Mouse (Mus musculus): ENCODE data around the gene Tmem176a.

Gene Tmem176a

GRCm38 (mm10) chr6:48894203-48894602 is 53.5 kb downstream of the Tmem176a start:
- Histone ChIP-seq H3K4me1 (replicated peaks; ENCODE audit: low read depth, low read length) (no peaks in the 10 kb centered on the region), H3K27me3 (ENCODE audit: insufficient read depth, low read length) (no peaks in the 10 kb centered on the region), H3K4me3 (replicated peaks; ENCODE audit: low read length) (no peak overlapping the region), H3K36me3 (ENCODE audit: insufficient read depth, low read length) (no peaks in the 10 kb centered on the region), H3K9me3 (ENCODE audit: low read length) (peaks cover 79% of the 10 kb centered on the region)
- TF ChIP-seq NANOG (IDR thresholded peaks at IDR 0.05; ENCODE audit: borderline replicate concordance, low read length) (no peak), CTCF (conservative IDR thresholded peaks at IDR 0.05; ENCODE audit: low read length) (no peak), POU5F1 (IDR thresholded peaks at IDR 0.05; ENCODE audit: borderline replicate concordance, low read length) (no peak)

- Histone ChIP-seq H3K4me3 (replicated peaks; ENCODE audit: low read length) (no peak overlapping the region), H3K27me3 (ENCODE audit: insufficient read depth, low read length) (no peaks in the 10 kb centered on the region), H3K36me3 (ENCODE audit: insufficient read depth, low read length) (no peaks in the 10 kb centered on the region), H3K4me1 (replicated peaks; ENCODE audit: low read depth, low read length) (no peaks in the 10 kb centered on the region), H3K9me3 (ENCODE audit: low read length) (peaks cover 79% of the 10 kb centered on the region)
- no peak for TF ChIP-seq NANOG (IDR thresholded peaks at IDR 0.05; ENCODE audit: borderline replicate concordance, low read length)
- TF ChIP-seq POU5F1 (IDR thresholded peaks at IDR 0.05; ENCODE audit: borderline replicate concordance, low read length), result no peak
- no peak for TF ChIP-seq CTCF (conservative IDR thresholded peaks at IDR 0.05; ENCODE audit: low read length)
These were observed 54.5 kb downstream of the Tmem176a start for GRCm38 (mm10) chr6:48894938-48895818.

- TF ChIP-seq POU5F1 (IDR thresholded peaks at IDR 0.05; ENCODE audit: borderline replicate concordance, low read length) (no peak), NANOG (IDR thresholded peaks at IDR 0.05; ENCODE audit: borderline replicate concordance, low read length) (no peak), CTCF (conservative IDR thresholded peaks at IDR 0.05; ENCODE audit: low read length) (no peak)
- Histone ChIP-seq H3K4me1 (replicated peaks; ENCODE audit: low read depth, low read length) (no peaks in the 10 kb centered on the region), H3K36me3 (ENCODE audit: insufficient read depth, low read length) (no peaks in the 10 kb centered on the region), H3K27me3 (ENCODE audit: insufficient read depth, low read length) (no peaks in the 10 kb centered on the region), H3K9me3 (ENCODE audit: low read length) (peaks cover 74% of the 10 kb centered on the region), H3K4me3 (replicated peaks; ENCODE audit: low read length) (no peak overlapping the region)
These were observed 55.2 kb downstream of the Tmem176a start for GRCm38 (mm10) chr6:48895941-48896340.

All from E14TG2a.4 (cell line).